Mouse (Mus musculus) megakaryocyte, embryonic 14.5 days (primary cell): Measurements from ENCODE around the gene Hoxc6.

Experiments used
- FLI1 ChIP-seq: IDR thresholded peaks from 2 replicates; pipeline ENCODE4 v1.6.1; 2012; ENCODE audit warnings: low read length, inconsistent platforms, mixed read lengths
- GATA1 ChIP-seq: IDR thresholded peaks from 3 replicates; pipeline ENCODE4 v1.6.1; 2012; ENCODE audit warnings: mixed read lengths, low read length, inconsistent platforms, borderline replicate concordance

- TF ChIP-seq GATA1 (no peak), FLI1 (no peak)
These were observed 19.2 kb upstream of the Hoxc6 start for GRCm38 (mm10) chr15:102978615-102979515.
